Mouse (Mus musculus) layer of hippocampus, adult 18-20 months (tissue): Measurements from ENCODE around the gene Tcam1. TPM values are rescaled to one million over a fixed set of nuclear protein-coding genes. Genes with fewer than 3 reads are reported as not detected.

Experiments used
- DNase-seq, 2 experiments: peaks; one replicate each; pipeline ENCODE4 v3.0.0; 2022; ENCODE audit warnings: low spot score in 2 of 2
- total RNA-seq, 2 experiments: library from RNA; stranded (reverse); gene quantifications; 2 replicates each; pipeline ENCODE4 v1.2.3; 2021

Tcam1 gene
- total RNA-seq, 2 experiments from 2014 or later: 0.13 to 0.15 TPM

GRCm38 (mm10) chr11:106317801-106318200, 41.3 kb downstream of the Tcam1 start:
- DNase-seq: no peak

DNA sequence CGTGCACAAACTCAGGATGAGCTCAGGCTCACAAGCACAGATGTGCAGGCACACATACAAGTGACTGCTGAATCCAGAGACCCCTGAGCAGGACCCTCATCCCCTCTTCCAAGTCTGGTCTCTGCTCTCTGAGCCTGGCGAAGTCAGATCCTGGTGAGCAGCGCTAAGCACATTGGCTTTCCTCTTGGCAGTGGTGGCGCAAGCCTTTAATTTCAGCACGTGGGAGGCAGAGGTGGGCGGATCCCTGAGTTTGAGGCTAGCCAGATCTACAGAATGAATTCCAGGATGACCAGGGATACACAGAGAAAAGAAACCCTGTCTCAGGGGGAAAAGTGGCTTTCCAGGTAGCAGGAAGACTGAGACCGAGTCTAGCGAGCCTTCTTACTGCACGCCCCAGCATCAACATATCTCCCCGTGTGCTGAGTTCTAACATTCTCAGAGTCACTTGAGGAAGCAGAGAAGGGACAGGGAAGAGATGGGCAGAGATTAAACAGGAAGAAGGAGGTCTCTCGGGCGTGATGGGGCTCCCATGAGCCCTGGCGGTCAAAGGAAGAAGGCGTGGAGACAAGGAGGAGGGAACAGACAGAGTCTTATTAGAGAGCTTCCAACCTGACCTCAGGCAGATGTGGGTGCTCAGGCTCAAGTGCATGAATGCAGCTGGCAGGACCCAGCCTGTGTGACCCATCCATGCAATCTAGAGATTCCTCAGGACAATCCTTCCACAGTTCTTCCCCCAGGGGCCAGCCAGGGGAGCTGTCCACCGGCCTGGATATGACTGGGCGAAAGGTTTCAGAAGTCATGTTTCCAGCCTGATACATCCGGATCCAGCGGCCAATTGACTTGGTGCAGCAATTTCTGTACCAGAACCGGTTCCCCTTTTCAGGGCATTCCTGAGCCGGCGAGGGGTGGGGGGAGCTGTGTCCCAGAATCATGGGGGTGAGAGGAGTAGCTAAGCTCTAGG, 42.2 kb downstream of the Tcam1 start:
- no peak for DNase-seq

- DNase-seq: no peak
Measured at GRCm38 (mm10) chr11:106324858-106325257, 48.4 kb downstream of the Tcam1 start.

DNA sequence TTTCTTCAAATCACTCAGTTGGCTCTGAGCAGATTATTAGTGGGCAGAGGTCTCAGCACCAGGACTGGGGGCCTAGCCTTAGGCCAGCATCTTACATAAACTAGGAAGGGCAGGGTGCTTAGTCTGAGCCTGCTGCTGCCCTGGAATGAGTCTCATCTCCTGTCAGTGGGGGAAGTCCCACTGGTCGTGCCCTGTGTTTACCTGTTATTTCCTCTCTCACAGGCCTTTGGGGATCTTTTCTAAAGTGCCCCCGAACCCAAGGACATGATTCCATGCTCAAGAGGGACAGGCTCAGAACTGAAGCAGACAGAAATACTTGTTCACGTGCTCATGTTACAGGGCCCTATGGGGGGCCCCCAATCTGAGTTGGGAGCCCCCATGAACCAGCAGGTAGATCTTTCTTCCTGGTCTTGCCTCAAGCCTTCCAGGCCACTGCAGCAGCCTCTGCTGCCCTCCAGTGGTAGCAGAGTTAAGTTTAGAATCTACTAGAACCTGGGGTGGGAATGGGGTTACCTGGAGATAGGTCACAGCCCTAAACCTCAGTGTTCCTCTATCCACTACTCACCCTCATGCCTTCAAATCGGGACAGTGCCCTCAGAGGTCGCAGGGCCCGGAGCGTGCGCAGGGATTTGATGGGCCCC, 49.2 kb downstream of the Tcam1 start:
- peak; percentile 30 to 69 for DNase-seq

- no peak for DNase-seq
Measured at GRCm38 (mm10) chr11:106326475-106326874, 50.0 kb downstream of the Tcam1 start.

- no peak for DNase-seq
Measured at GRCm38 (mm10) chr11:106328521-106328920, 52.0 kb downstream of the Tcam1 start.

DNA sequence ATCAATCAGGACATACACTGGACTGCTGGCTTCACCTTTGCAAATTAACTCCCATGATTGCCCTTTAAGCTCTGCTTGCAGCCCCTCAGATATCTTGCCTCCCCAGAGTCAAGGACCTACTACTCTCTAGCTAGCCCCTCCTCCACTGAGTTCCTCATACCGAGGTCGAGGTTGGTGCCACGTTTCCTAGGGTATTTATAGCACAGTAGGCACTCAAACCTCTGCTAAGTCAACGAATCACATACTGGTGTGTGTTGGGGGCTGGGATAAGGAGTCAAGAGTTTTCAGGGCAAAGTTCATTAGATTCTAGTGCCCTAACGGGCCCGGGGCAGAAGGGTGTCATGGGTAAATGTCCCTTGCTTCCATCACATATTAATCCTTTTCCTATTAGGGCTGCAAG, 52.7 kb downstream of the Tcam1 start:
- DNase-seq: no peak

- DNase-seq: peak in 1 of 2 experiments; percentile 46
Measured at GRCm38 (mm10) chr11:106329682-106330081, 53.2 kb downstream of the Tcam1 start.

- DNase-seq: no peak
Measured at GRCm38 (mm10) chr11:106332458-106332857, 56.0 kb downstream of the Tcam1 start.

DNA sequence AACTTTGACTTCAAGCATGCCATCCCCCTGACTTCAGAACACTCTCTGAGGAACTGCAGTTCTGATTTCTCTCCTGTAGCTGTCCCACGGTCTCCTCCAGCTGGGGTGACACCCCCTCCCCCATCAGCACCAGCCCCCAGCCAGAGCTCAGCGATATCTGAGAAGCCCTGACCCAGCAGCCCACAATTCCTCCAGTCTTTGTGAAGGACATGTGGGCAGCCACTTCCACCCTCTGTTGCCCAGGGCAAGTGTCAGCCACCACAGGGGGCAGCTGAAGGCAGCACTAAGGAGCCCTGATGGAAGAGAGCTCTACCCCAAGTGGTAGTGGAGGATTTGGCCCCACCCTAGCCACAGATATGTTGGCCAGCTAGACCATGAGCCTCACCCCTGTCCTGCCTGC, 57.6 kb downstream of the Tcam1 start:
- DNase-seq: no peak

DNA sequence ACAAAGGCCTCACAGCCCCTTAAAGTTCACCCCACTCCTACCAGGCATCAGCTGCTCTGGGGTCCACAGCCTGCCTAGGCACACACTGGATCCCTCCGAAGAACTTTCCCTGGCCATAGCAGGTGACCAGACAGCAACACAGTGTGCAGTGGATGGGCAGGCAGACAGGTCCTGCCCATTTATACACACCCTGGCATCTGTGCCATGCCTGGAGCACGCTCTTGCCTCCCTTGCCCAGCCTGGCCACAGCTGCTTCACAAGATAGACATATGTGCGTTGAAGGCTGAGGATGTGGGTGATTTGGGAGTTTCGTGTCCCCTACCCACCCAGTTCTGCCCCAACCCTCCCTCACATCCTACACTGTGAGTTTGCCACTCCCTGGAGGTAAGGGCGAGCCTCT, 61.6 kb downstream of the Tcam1 start:
- DNase-seq: no peak

Other genes with a start within 250 kb of the Tcam1 start
- 100 to 1,000 TPM; 129 to 131 TPM for gene Dcaf7, start 239.8 kb upstream of the Tcam1 start, total RNA-seq
- gene Taco1, start 210.6 kb upstream of the Tcam1 start, total RNA-seq: 10 to 100 TPM; 18.3 TPM
- gene Map3k3, start 192.1 kb upstream of the Tcam1 start, total RNA-seq: 10 to 100 TPM; 30.4 to 32.6 TPM
- gene Gm10840, start 115.8 kb upstream of the Tcam1 start, total RNA-seq: 1 to 10 TPM in 1 of 2 experiments, not detected in 1; 1.4 TPM
- gene Limd2, start 115.8 kb upstream of the Tcam1 start, total RNA-seq: 100 to 1,000 TPM; 144 to 147 TPM
- 10 to 100 TPM; 26.6 to 29.2 TPM for gene Strada, start 74.5 kb upstream of the Tcam1 start, total RNA-seq
- 100 to 1,000 TPM in 1 of 2 experiments, 10 to 100 TPM in 1; 96.3 to 100 TPM for gene Ccdc47, start 60.3 kb upstream of the Tcam1 start, total RNA-seq
- gene Ddx42, start 59.7 kb upstream of the Tcam1 start, total RNA-seq: 10 to 100 TPM; 65.8 to 68.2 TPM
- gene Ftsj3, start 20.6 kb upstream of the Tcam1 start, total RNA-seq: 10 to 100 TPM; 26.2 to 31.1 TPM
- 100 to 1,000 TPM; 189 to 196 TPM for gene Psmc5, start 20.5 kb upstream of the Tcam1 start, total RNA-seq
- 10 to 100 TPM; 23.9 to 26.3 TPM for gene Smarcd2, start 3.7 kb upstream of the Tcam1 start, total RNA-seq
- not detected for gene Gh, start 25.2 kb downstream of the Tcam1 start, total RNA-seq
- gene Cd79b, start 38.1 kb downstream of the Tcam1 start, total RNA-seq: not detected
- under 1 TPM in 1 of 2 experiments, not detected in 1; 0.05 TPM for gene Scn4a, start 76.6 kb downstream of the Tcam1 start, total RNA-seq
- not detected for gene Prr29, start 88.8 kb downstream of the Tcam1 start, total RNA-seq
- gene Icam2, start 111.4 kb downstream of the Tcam1 start, total RNA-seq: 1 to 10 TPM; 2.4 to 3.1 TPM
- 1 to 10 TPM; 10.0 TPM for gene Ern1, start 211.2 kb downstream of the Tcam1 start, total RNA-seq